Mouse (Mus musculus): ENCODE data around the gene Nup88. TPM values are rescaled to one million over a fixed set of nuclear protein-coding genes. Genes with fewer than 3 reads are reported as not detected.

Nup88 gene
- total RNA-seq, 2 experiments from 2014 or later: 48.2 to 57.0 TPM

Other genes with a start within 250 kb of the Nup88 start
- 10 to 100 TPM; 23.1 to 24.8 TPM for gene Zfp3, start 205.8 kb downstream of the Nup88 start, total RNA-seq (2021)
- gene Scimp, start 157.4 kb downstream of the Nup88 start, total RNA-seq (2021): not detected
- gene Rabep1, start 125.2 kb downstream of the Nup88 start, total RNA-seq (2021): 100 to 1,000 TPM; 113 to 118 TPM
- gene Rpain, start 240 bp upstream of the Nup88 start, total RNA-seq (2021): 10 to 100 TPM; 36.7 to 41.2 TPM
- 100 to 1,000 TPM; 101 to 111 TPM for gene C1qbp, start 13.1 kb upstream of the Nup88 start, total RNA-seq (2021)
- gene Dhx33, start 34.5 kb upstream of the Nup88 start, total RNA-seq (2021): 10 to 100 TPM; 54.2 to 56.4 TPM
- 10 to 100 TPM; 12.9 to 15.7 TPM for gene Mis12, start 49.6 kb upstream of the Nup88 start, total RNA-seq (2021)
- gene Derl2, start 49.9 kb upstream of the Nup88 start, total RNA-seq (2021): 10 to 100 TPM; 23.6 to 27.1 TPM
- gene 6330403K07Rik, start 63.5 kb upstream of the Nup88 start, total RNA-seq (2021): 100 to 1,000 TPM; 172 to 217 TPM
- under 1 TPM; 0.74 to 0.82 TPM for gene Nlrp1a, start 174.7 kb upstream of the Nup88 start, total RNA-seq (2021)

Measured in layer of hippocampus, postnatal 25 days (tissue).